Comparison of ENCODE assay signal across 8 mouse cellular contexts in genomic region chr6:83325525-83326393, GRCm38 (mm10). TPM values are rescaled to one million over a fixed set of nuclear protein-coding genes. Genes with fewer than 3 reads are reported as not detected.
DNase-seq lines count a peak whose midpoint lies in the region; ATAC-seq and TF ChIP-seq lines count a peak whose summit lies in the region.

Gene Mthfd2 (minus strand): TSS chr6:83325908.
Gene Mob1a (plus strand): TSS chr6:83326016.

- WGBS in heart, embryonic 11.5 days (ENCODE audit: insufficient replicate concordance), result 1% methylated on average over 64 of the region's 65 CpGs
- WGBS in kidney, embryonic 16.5 days, result 1% methylated on average over 50 of the region's 65 CpGs
- WGBS in liver, adult 2 months, result under 1% methylated on average over 64 of the region's 65 CpGs

- H3K79me2 ChIP-seq in C2C12 (ENCODE audit: control insufficient read depth, insufficient read depth), result peaks cover 47% of the 10 kb centered on the region
- H3K79me2 ChIP-seq in liver, adult 2 months (ENCODE audit: control insufficient read depth, insufficient read depth, low read length), result peaks cover 18% of the 10 kb centered on the region; the same call in 1 of the 2 replicates
- H3K79me2 ChIP-seq in myocyte (ENCODE audit: control insufficient read depth, insufficient read depth), result peaks cover 43% of the 10 kb centered on the region

- H3K9ac ChIP-seq in heart, embryonic 11.5 days (ENCODE audit: low read depth, low read length), result peak within 1 kb of the TSS; percentile 86
- peak within 1 kb of the TSS; percentile 90 for H3K9ac ChIP-seq in kidney, embryonic 16.5 days (replicated peaks; ENCODE audit: low read length)
- H3K9ac ChIP-seq in liver, adult 2 months (ENCODE audit: low read depth, low read length), result peak within 1 kb of the TSS; percentile 91

- peaks cover 17% of the 10 kb centered on the region for H3K36me3 ChIP-seq in C2C12 (ENCODE audit: control insufficient read depth, insufficient read depth)
- peaks cover 63% of the 10 kb centered on the region for H3K36me3 ChIP-seq in erythroblast, embryonic 14.5 days (ENCODE audit: control insufficient read depth)
- peaks cover 6% of the 10 kb centered on the region; the same call in 1 of the 2 replicates for H3K36me3 ChIP-seq in heart, embryonic 11.5 days (ENCODE audit: control insufficient read depth, insufficient read depth, low read length)
- H3K36me3 ChIP-seq in kidney, embryonic 16.5 days (ENCODE audit: insufficient read depth, low read length), result peaks cover 9% of the 10 kb centered on the region; the same call in 1 of the 2 replicates
- peaks cover 13% of the 10 kb centered on the region for H3K36me3 ChIP-seq in liver, adult 2 months (ENCODE audit: control insufficient read depth, insufficient read depth, low read length)
- peaks cover 12% of the 10 kb centered on the region for H3K36me3 ChIP-seq in myocyte (ENCODE audit: control insufficient read depth, insufficient read depth)
- H3K36me3 ChIP-seq in splenic B cell, adult 2 months (ENCODE audit: control insufficient read depth, insufficient read depth, low read length, poor library complexity, severe bottlenecking), result peaks cover 13% of the 10 kb centered on the region

- H3ac ChIP-seq in C2C12 (ENCODE audit: control insufficient read depth, insufficient read length, low read depth), result peak within 1 kb of the TSS; percentile 95
- peak within 1 kb of the TSS; percentile 71 for H3ac ChIP-seq in myocyte (ENCODE audit: control insufficient read depth, insufficient read length)

- no peak for TF ChIP-seq CTCF in C2C12 (IDR thresholded peaks at IDR 0.05; ENCODE audit: control insufficient read depth, insufficient read depth, insufficient read length)
- no peak for TF ChIP-seq CTCF in brain, embryonic 14.5 days (IDR thresholded peaks at IDR 0.05; ENCODE audit: borderline replicate concordance, extremely low read depth, insufficient read depth, insufficient read length)
- TF ChIP-seq CTCF in liver, adult 2 months (IDR thresholded peaks at IDR 0.05; ENCODE audit: low read depth, low read length), result no peak

- H3K79me3 ChIP-seq in C2C12 (ENCODE audit: low read depth), result peaks cover 40% of the 10 kb centered on the region

- TF ChIP-seq POLR2A in brain, embryonic 14.5 days (IDR thresholded peaks at IDR 0.05; ENCODE audit: borderline replicate concordance, extremely low read depth, insufficient read depth, insufficient read length, poor library complexity, severe bottlenecking), result peak; percentile 89
- peak; percentile 81; the same call in 1 of the 2 replicates for TF ChIP-seq POLR2A in liver, adult 2 months (IDR thresholded peaks at IDR 0.05; ENCODE audit: extremely low read depth, insufficient read depth, low read length)
- TF ChIP-seq POLR2A in myocyte (IDR thresholded peaks at IDR 0.05; ENCODE audit: insufficient read length, low read depth), result peak; percentile 92

- H3K4me2 ChIP-seq in heart, embryonic 11.5 days, result peak within 1 kb of the TSS; percentile 79
- H3K4me2 ChIP-seq in kidney, embryonic 16.5 days (replicated peaks; ENCODE audit: low read depth, low read length), result peak within 1 kb of the TSS; percentile 60
- peak within 1 kb of the TSS; percentile 97 for H3K4me2 ChIP-seq in myocyte (ENCODE audit: low read depth)

- H3K4me3 ChIP-seq in C2C12 (ENCODE audit: insufficient read depth, poor library complexity, severe bottlenecking) (peak within 1 kb of the TSS; percentile 69), myocyte (peak within 1 kb of the TSS; percentile 82)
- peak within 1 kb of the TSS; percentile 77 for H3K4me3 ChIP-seq in erythroblast, embryonic 14.5 days (replicated peaks)
- H3K4me3 ChIP-seq in heart, embryonic 11.5 days (ENCODE audit: low read depth, low read length), result peak within 1 kb of the TSS; percentile 76
- peak within 1 kb of the TSS; percentile 78 for H3K4me3 ChIP-seq in kidney, embryonic 16.5 days (ENCODE audit: low read length)
- peak within 1 kb of the TSS; percentile 83 for H3K4me3 ChIP-seq in liver, adult 2 months (ENCODE audit: insufficient read depth, low read depth, low read length)

- H3K27me3 ChIP-seq in C2C12 (ENCODE audit: control insufficient read depth, insufficient read depth, insufficient read length) (no peaks in the 10 kb centered on the region), myocyte (ENCODE audit: control insufficient read depth, insufficient read depth, insufficient read length) (no peaks in the 10 kb centered on the region)
- no peaks in the 10 kb centered on the region for H3K27me3 ChIP-seq in erythroblast, embryonic 14.5 days (ENCODE audit: control insufficient read depth)
- no peaks in the 10 kb centered on the region for H3K27me3 ChIP-seq in heart, embryonic 11.5 days (ENCODE audit: control insufficient read depth, insufficient read depth, low read length)
- no peaks in the 10 kb centered on the region for H3K27me3 ChIP-seq in kidney, embryonic 16.5 days (ENCODE audit: insufficient read depth, low read length)
- no peaks in the 10 kb centered on the region for H3K27me3 ChIP-seq in liver, adult 2 months (ENCODE audit: control insufficient read depth, insufficient read depth, low read length)
- no peaks in the 10 kb centered on the region for H3K27me3 ChIP-seq in splenic B cell, adult 2 months (ENCODE audit: control insufficient read depth, insufficient read depth, low read length, poor library complexity, severe bottlenecking)

- H3K9me3 ChIP-seq in erythroblast, embryonic 14.5 days (ENCODE audit: control insufficient read depth, low read length), result peaks cover 3% of the 10 kb centered on the region
- H3K9me3 ChIP-seq in heart, embryonic 11.5 days (replicated peaks; ENCODE audit: control insufficient read depth, low read length), result no peaks in the 10 kb centered on the region
- H3K9me3 ChIP-seq in kidney, embryonic 16.5 days (ENCODE audit: low read length), result no peaks in the 10 kb centered on the region

- peaks cover 49% of the 10 kb centered on the region for H3K4me1 ChIP-seq in erythroblast, embryonic 14.5 days (ENCODE audit: control insufficient read depth)
- H3K4me1 ChIP-seq in heart, embryonic 11.5 days (ENCODE audit: control insufficient read depth, insufficient read depth, low read length), result 0 out of 2 replicates have a peak, but pooled peaks cover 5% of the 10 kb centered on the region
- peaks cover 11% of the 10 kb centered on the region for H3K4me1 ChIP-seq in kidney, embryonic 16.5 days (ENCODE audit: insufficient read depth, low read length)
- peaks cover 6% of the 10 kb centered on the region; the same call in 1 of the 2 replicates for H3K4me1 ChIP-seq in liver, adult 2 months (ENCODE audit: control insufficient read depth, insufficient read depth, low read length)

- ATAC-seq in heart, embryonic 11.5 days (replicated peaks; ENCODE audit: insufficient number of reproducible peaks, low FRiP score, low TSS enrichment), result peak; percentile 97
- peak; percentile 99 for ATAC-seq in kidney, embryonic 16.5 days (ENCODE audit: low FRiP score, low TSS enrichment)

- peak; percentile 98 for DNase-seq in brain, embryonic 14.5 days (ENCODE audit: low read depth)
- peak; percentile 91 for DNase-seq in liver, adult 2 months (ENCODE audit: extremely low read depth, low read depth, low spot score)
- DNase-seq in splenic B cell, adult 2 months (ENCODE audit: low read depth, low spot score), result peak; percentile 98

- peak within 1 kb of the TSS; percentile 87 for H3K27ac ChIP-seq in heart, embryonic 11.5 days (ENCODE audit: low read depth, low read length)
- H3K27ac ChIP-seq in kidney, embryonic 16.5 days (ENCODE audit: low read length), result peak within 1 kb of the TSS; percentile 93
- peak within 1 kb of the TSS; percentile 83 for H3K27ac ChIP-seq in liver, adult 2 months (replicated peaks; ENCODE audit: insufficient read depth, low read depth, low read length)

TF ChIP-seq in C2C12, 6 proteins besides CTCF, POLR2A, EP300 and RAD21:
- TF ChIP-seq MAX (IDR thresholded peaks at IDR 0.05) (peak; percentile 82), FOSL1 (IDR thresholded peaks at IDR 0.05; ENCODE audit: insufficient read depth, low read length, poor library complexity, severe bottlenecking) (no peak), USF1 (IDR thresholded peaks at IDR 0.05; ENCODE audit: low read depth) (no peak)

TF ChIP-seq in myocyte, 11 proteins besides CTCF, POLR2A, EP300 and RAD21:
- TF ChIP-seq TCF12 (IDR thresholded peaks at IDR 0.05; ENCODE audit: insufficient read depth, poor library complexity, severe bottlenecking) (no peak), SRF (IDR thresholded peaks at IDR 0.05; ENCODE audit: control insufficient read depth, insufficient read length, low read depth) (no peak), MYOG (IDR thresholded peaks at IDR 0.05; ENCODE audit: control insufficient read depth in 1 of 3, insufficient read depth in 1 of 3, insufficient read length in 2 of 3, low read depth in 2 of 3) (peak in 2 of 3 experiments; percentile 23), E2F4 (IDR thresholded peaks at IDR 0.05; ENCODE audit: insufficient read depth) (peak; percentile 29), USF1 (IDR thresholded peaks at IDR 0.05; ENCODE audit: low read depth) (no peak), POLR2AphosphoS2 (IDR thresholded peaks at IDR 0.05; ENCODE audit: insufficient read length, low read depth) (peak; percentile 91)

RNA-seq across cellular contexts. Expression of gene Mthfd2, which starts in this region (rescaled TPM):
- polyA plus RNA-seq in C2C12 (2012; fragmentation: generic; extraction: Trizol), result 120 TPM
- polyA plus RNA-seq in brain, embryonic 14.5 days (2012; rRNA removed), result 18.8 and 19.6 TPM in 2 replicates
- polyA plus RNA-seq in erythroblast, embryonic 14.5 days (2012), result 5.3 and 6.1 TPM in 2 replicates
- 44.5 and 45.4 TPM in 2 replicates for polyA plus RNA-seq in heart, embryonic 11.5 days (2014; fragmentation: Nextera tagmentation; extraction: Ambion mirVana)
- 38.5 and 40.5 TPM in 2 replicates for polyA plus RNA-seq in kidney, embryonic 16.5 days (2015; fragmentation: Nextera tagmentation; extraction: Ambion mirVana)
- total RNA-seq in liver, adult 2 months (2014; rRNA removed), result 0.83 and 1.6 TPM in 2 replicates
- polyA plus RNA-seq in liver, adult 2 months (2012; rRNA removed), result 0.98 and 1.1 TPM in 2 replicates
- 260 TPM for polyA plus RNA-seq in myocyte (2012; fragmentation: generic; extraction: Trizol)

RNA-seq across cellular contexts. Expression of gene Mob1a, which starts in this region (rescaled TPM):
- polyA plus RNA-seq in C2C12 (2012; fragmentation: generic; extraction: Trizol) (30.8 TPM), myocyte (2012; fragmentation: generic; extraction: Trizol) (22.8 TPM)
- 27.0 and 27.1 TPM in 2 replicates for polyA plus RNA-seq in brain, embryonic 14.5 days (2012; rRNA removed)
- polyA plus RNA-seq in erythroblast, embryonic 14.5 days (2012), result 1.8 and 2.4 TPM in 2 replicates
- 42.2 and 49.5 TPM in 2 replicates for polyA plus RNA-seq in heart, embryonic 11.5 days (2014; fragmentation: Nextera tagmentation; extraction: Ambion mirVana)
- polyA plus RNA-seq in kidney, embryonic 16.5 days (2015; fragmentation: Nextera tagmentation; extraction: Ambion mirVana), result 70.0 and 73.8 TPM in 2 replicates
- 35.2 and 40.4 TPM in 2 replicates for total RNA-seq in liver, adult 2 months (2014; rRNA removed)
- 11.6 and 11.9 TPM in 2 replicates for polyA plus RNA-seq in liver, adult 2 months (2012; rRNA removed)

Comparison
In these comparisons a context has a peak if more than half of its experiments do, and no peak if none do; other contexts are left out.
1. Peak in every context shown above with its lines: DNase-seq, ATAC-seq, H3K4me3 ChIP-seq and H3K27ac ChIP-seq.